Mouse (Mus musculus) forebrain, embryonic 13.5 days (tissue): ENCODE measurements around the gene Asic1. TPM values are rescaled to one million over a fixed set of nuclear protein-coding genes. Genes with fewer than 3 reads are reported as not detected.
A peak's percentile ranks its signal among the peaks of the same experiment; 100 is the strongest.

Experiments used
- ATAC-seq: fragments of 200-750 bp; cut with Nextera tagmentation; 2 replicates; pipeline ENCODE4 v1.8.0; 2017
- H3K27ac ChIP-seq: fragments of 300-500 bp; sonication (generic); 2 replicates; pipeline ENCODE4 v1.5.1; 2015; ENCODE audit warnings: inconsistent platforms, mild to moderate bottlenecking, moderate library complexity
- H3K27me3 ChIP-seq: fragments of 300-500 bp; sonication (generic); 2 replicates; pipeline ENCODE4 v1.6.1; 2015; ENCODE audit warnings: mild to moderate bottlenecking, inconsistent platforms
- H3K36me3 ChIP-seq: fragments of 300-500 bp; sonication (generic); 2 replicates; pipeline ENCODE4 v1.6.1; 2015; ENCODE audit warnings: mild to moderate bottlenecking, inconsistent platforms; ENCODE audit not compliant: poor library complexity, severe bottlenecking
- H3K4me1 ChIP-seq: fragments of 300-500 bp; sonication (generic); 2 replicates; pipeline ENCODE4 v1.6.1; 2015; ENCODE audit warnings: inconsistent platforms
- H3K4me2 ChIP-seq: fragments of 300-500 bp; sonication (generic); 2 replicates; pipeline ENCODE4 v1.6.1; 2015; ENCODE audit warnings: inconsistent platforms, mild to moderate bottlenecking, moderate library complexity
- H3K4me3 ChIP-seq: fragments of 300-500 bp; sonication (generic); 2 replicates; pipeline ENCODE4 v1.5.1; 2015; ENCODE audit warnings: mild to moderate bottlenecking, inconsistent platforms
- H3K9ac ChIP-seq: fragments of 300-500 bp; sonication (generic); 2 replicates; pipeline ENCODE4 v1.6.1; 2015; ENCODE audit warnings: mild to moderate bottlenecking, inconsistent platforms
- H3K9me3 ChIP-seq: fragments of 300-500 bp; sonication (generic); replicated peaks from 2 replicates; pipeline ENCODE4 v1.6.1; 2016; ENCODE audit warnings: inconsistent platforms
- WGBS: fragments of 180-500 bp; shearing (Covaris S2); methylation state at CpG from one replicate; pipeline ENCODE4 v1.1.7; 2015; 5-methylcytosine and 5-hydroxymethylcytosine counted together
- polyA plus RNA-seq: library from polyadenylated mRNA; unstranded; fragments of >200 nt; fragmentation: Nextera tagmentation; extraction: Ambion mirVana; gene quantifications from 2 replicates; pipeline ENCODE4 v1.2.1, GENCODE M21; 2015

Asic1 gene
- polyA plus RNA-seq, 1 experiment from 2014 or later = 15.1 TPM

- Histone ChIP-seq H3K4me1 (peaks cover 63% of the 10 kb centered on the region), H3K36me3 (no peaks in the 10 kb centered on the region), H3K27ac (no peak overlapping the region), H3K4me3 (no peak overlapping the region), H3K9ac (no peak overlapping the region), H3K4me2 (no peak overlapping the region), H3K9me3 (no peaks in the 10 kb centered on the region), H3K27me3 (peaks cover 34% of the 10 kb centered on the region)
- 94% methylated on average over 2 of the region's 2 CpGs for WGBS
- no peak for ATAC-seq
These were observed 2.6 kb upstream of the Asic1 start for GRCm38 (mm10) chr15:99667544-99667943.

- H3K9ac ChIP-seq = no peak overlapping the region
- 0 out of 2 replicates have a peak overlapping the region, but pooled peaks have one; percentile 73 for H3K4me3 ChIP-seq
- WGBS = 1% methylated on average over 12 of the region's 12 CpGs
These were observed 1.3 kb upstream of the Asic1 start for GRCm38 (mm10) chr15:99668881-99669280.

GRCm38 (mm10) chr15:99669392-99669791 is 776 bp upstream of the Asic1 start:
- peak overlapping the region; percentile 78 for H3K27ac ChIP-seq
- ATAC-seq = 0 out of 2 replicates have a peak, but pooled peaks have one; percentile 13
- H3K9ac ChIP-seq = peak overlapping the region; percentile 88; the same call in 1 of the 2 replicates
- H3K4me2 ChIP-seq = peak overlapping the region; percentile 91
- peak overlapping the region; percentile 73 for H3K4me3 ChIP-seq
- no peaks in the 10 kb centered on the region for H3K36me3 ChIP-seq
- peaks cover 44% of the 10 kb centered on the region for H3K27me3 ChIP-seq
- peaks cover 56% of the 10 kb centered on the region for H3K4me1 ChIP-seq
- no peaks in the 10 kb centered on the region for H3K9me3 ChIP-seq
- WGBS = 0% methylated on average over 1 of the region's 1 CpGs

More at GRCm38 (mm10) chr15:99668881-99669280, 1.3 kb upstream of the Asic1 start:
- 0 out of 2 replicates have a peak, but pooled peaks have one; percentile 17 for ATAC-seq
- H3K4me1 ChIP-seq = peaks cover 61% of the 10 kb centered on the region
- no peaks in the 10 kb centered on the region for H3K9me3 ChIP-seq
- peak overlapping the region; percentile 91 for H3K4me2 ChIP-seq
- no peaks in the 10 kb centered on the region for H3K36me3 ChIP-seq
- peak overlapping the region; percentile 78 for H3K27ac ChIP-seq
- peaks cover 44% of the 10 kb centered on the region for H3K27me3 ChIP-seq

DNA sequence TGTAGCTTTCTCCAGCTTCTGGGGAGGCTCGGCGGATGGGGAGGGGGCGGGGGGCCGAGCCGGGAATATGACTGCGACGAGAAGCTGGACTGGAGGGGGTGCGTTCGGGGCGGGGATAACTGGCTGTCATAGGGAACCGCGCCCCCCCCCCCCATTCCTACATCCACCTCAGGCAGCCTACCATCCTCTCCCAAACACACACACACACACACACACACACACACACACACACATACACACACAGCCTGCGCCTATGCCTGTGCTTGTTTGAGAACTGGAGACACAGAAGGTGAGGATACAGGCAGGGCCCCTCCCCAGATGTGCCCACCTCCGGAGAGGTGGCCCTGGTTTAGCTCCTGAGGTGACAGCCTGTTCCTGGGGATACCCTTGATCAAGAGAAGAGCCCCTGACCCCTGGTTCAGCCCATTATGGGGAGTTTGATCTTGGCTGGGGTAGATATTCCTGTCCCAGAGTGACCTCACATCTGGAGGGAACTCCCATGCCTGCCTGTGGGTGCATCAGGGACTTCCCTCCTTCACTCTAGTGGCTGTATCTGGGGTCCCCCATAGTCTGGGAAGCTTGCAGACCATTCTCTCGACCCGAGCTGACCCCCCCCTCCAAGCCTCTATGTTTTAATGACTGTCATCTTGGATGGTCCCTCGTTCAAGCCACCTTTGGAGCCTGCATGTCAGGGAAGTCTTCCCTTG is 949 bp downstream of the Asic1 start:
- H3K27ac ChIP-seq = peak overlapping the region; percentile 78
- WGBS = 19% methylated on average over 9 of the region's 17 CpGs
- H3K4me2 ChIP-seq = peak overlapping the region; percentile 91
- H3K27me3 ChIP-seq = peaks cover 33% of the 10 kb centered on the region
- peak overlapping the region; percentile 88 for H3K9ac ChIP-seq
- no peaks in the 10 kb centered on the region for H3K36me3 ChIP-seq
- peaks cover 43% of the 10 kb centered on the region for H3K4me1 ChIP-seq
- H3K4me3 ChIP-seq = peak overlapping the region; percentile 73
- peak; percentile 26; the same call in 1 of the 2 replicates for ATAC-seq
- H3K9me3 ChIP-seq = no peaks in the 10 kb centered on the region

DNA sequence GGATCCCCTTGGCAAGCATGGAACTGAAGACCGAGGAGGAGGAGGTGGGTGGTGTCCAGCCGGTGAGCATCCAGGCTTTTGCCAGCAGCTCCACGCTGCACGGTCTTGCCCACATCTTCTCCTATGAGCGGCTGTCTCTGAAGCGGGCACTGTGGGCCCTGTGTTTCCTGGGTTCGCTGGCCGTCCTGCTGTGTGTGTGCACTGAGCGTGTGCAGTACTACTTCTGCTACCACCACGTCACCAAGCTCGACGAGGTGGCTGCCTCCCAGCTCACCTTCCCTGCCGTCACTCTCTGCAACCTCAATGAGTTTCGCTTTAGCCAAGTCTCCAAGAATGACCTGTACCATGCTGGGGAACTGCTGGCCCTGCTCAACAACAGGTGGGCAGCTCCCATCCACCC is 1.6 kb downstream of the Asic1 start:
- Histone ChIP-seq H3K9me3 (no peaks in the 10 kb centered on the region), H3K9ac (no peak overlapping the region), H3K4me3 (peak overlapping the region; percentile 73), H3K27ac (no peak overlapping the region), H3K36me3 (no peaks in the 10 kb centered on the region), H3K4me2 (peak overlapping the region; percentile 91), H3K27me3 (peaks cover 27% of the 10 kb centered on the region), H3K4me1 (peaks cover 42% of the 10 kb centered on the region)
- no peak for ATAC-seq
- WGBS = 76% methylated on average over 14 of the region's 14 CpGs

GRCm38 (mm10) chr15:99674866-99675265 is 4.7 kb downstream of the Asic1 start:
- no peaks in the 10 kb centered on the region for H3K36me3 ChIP-seq
- H3K4me3 ChIP-seq = no peak overlapping the region
- H3K4me1 ChIP-seq = peaks cover 42% of the 10 kb centered on the region
- no peak overlapping the region for H3K4me2 ChIP-seq
- H3K27me3 ChIP-seq = peaks cover 27% of the 10 kb centered on the region
- ATAC-seq = no peak
- no peak overlapping the region for H3K9ac ChIP-seq
- 81% methylated on average over 3 of the region's 3 CpGs for WGBS
- H3K9me3 ChIP-seq = no peaks in the 10 kb centered on the region
- H3K27ac ChIP-seq = no peak overlapping the region

DNA sequence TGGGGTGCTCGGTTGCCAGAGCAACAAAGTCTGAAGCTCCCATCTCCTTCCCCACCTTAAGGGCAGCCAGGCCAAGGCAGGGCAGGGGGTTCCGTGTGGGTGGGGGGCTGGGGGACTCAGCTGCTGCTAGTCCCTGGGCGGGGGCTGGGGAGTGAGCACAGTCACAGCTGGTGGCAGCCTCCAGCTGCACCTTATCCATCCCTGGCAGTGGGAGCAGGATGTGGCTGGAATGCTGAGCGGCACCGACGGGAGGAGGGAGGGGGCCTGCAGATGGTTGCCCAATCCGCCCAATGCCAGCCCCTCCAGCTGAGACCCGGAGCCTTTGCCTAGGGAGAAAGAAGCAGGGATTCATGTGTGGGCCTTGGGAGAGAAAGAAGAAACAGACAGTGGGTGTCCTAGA is 6.9 kb downstream of the Asic1 start:
- Histone ChIP-seq H3K4me1 (peaks cover 30% of the 10 kb centered on the region), H3K4me3 (no peak overlapping the region), H3K9me3 (no peaks in the 10 kb centered on the region), H3K27me3 (peaks cover 17% of the 10 kb centered on the region), H3K36me3 (no peaks in the 10 kb centered on the region), H3K9ac (no peak overlapping the region), H3K4me2 (peak overlapping the region; percentile 19; the same call in 1 of the 2 replicates), H3K27ac (peak overlapping the region; percentile 73)
- peak; percentile 76 for ATAC-seq
- 22% methylated on average over 8 of the region's 8 CpGs for WGBS

GRCm38 (mm10) chr15:99678063-99678800 is 8.1 kb downstream of the Asic1 start:
- H3K27ac ChIP-seq = no peak overlapping the region
- WGBS = 15% methylated on average over 13 of the region's 13 CpGs
- no peaks in the 10 kb centered on the region for H3K36me3 ChIP-seq
- H3K9ac ChIP-seq = no peak overlapping the region
- H3K4me1 ChIP-seq = peaks cover 26% of the 10 kb centered on the region
- no peak overlapping the region for H3K4me3 ChIP-seq
- ATAC-seq = 0 out of 2 replicates have a peak, but pooled peaks have one; percentile 27
- H3K9me3 ChIP-seq = 0 out of 2 replicates have a peak, but pooled peaks cover 2% of the 10 kb centered on the region
- H3K4me2 ChIP-seq = no peak overlapping the region
- H3K27me3 ChIP-seq = peaks cover 7% of the 10 kb centered on the region; the same call in 1 of the 2 replicates

- no peak overlapping the region for H3K9ac ChIP-seq
- peaks cover 26% of the 10 kb centered on the region for H3K4me1 ChIP-seq
- H3K27ac ChIP-seq = no peak overlapping the region
- 70% methylated on average over 7 of the region's 7 CpGs for WGBS
- no peak overlapping the region for H3K4me3 ChIP-seq
- 0 out of 2 replicates have a peak, but pooled peaks cover 2% of the 10 kb centered on the region for H3K9me3 ChIP-seq
- 0 out of 2 replicates have a peak, but pooled peaks cover 2% of the 10 kb centered on the region for H3K36me3 ChIP-seq
- 0 out of 2 replicates have a peak, but pooled peaks cover 4% of the 10 kb centered on the region for H3K27me3 ChIP-seq
- no peak for ATAC-seq
- H3K4me2 ChIP-seq = no peak overlapping the region
These were observed 8.8 kb downstream of the Asic1 start for GRCm38 (mm10) chr15:99679008-99679407.

- peaks cover 8% of the 10 kb centered on the region for H3K4me1 ChIP-seq
- 93% methylated on average over 7 of the region's 7 CpGs for WGBS
- 0 out of 2 replicates have a peak, but pooled peaks cover 4% of the 10 kb centered on the region for H3K27me3 ChIP-seq
- H3K9ac ChIP-seq = no peak overlapping the region
- ATAC-seq = no peak
- 0 out of 2 replicates have a peak, but pooled peaks cover 2% of the 10 kb centered on the region for H3K9me3 ChIP-seq
- H3K36me3 ChIP-seq = 0 out of 2 replicates have a peak, but pooled peaks cover 9% of the 10 kb centered on the region
- H3K4me3 ChIP-seq = no peak overlapping the region
- H3K4me2 ChIP-seq = no peak overlapping the region
- no peak overlapping the region for H3K27ac ChIP-seq
These were observed 12.7 kb downstream of the Asic1 start for GRCm38 (mm10) chr15:99682880-99683279.

DNA sequence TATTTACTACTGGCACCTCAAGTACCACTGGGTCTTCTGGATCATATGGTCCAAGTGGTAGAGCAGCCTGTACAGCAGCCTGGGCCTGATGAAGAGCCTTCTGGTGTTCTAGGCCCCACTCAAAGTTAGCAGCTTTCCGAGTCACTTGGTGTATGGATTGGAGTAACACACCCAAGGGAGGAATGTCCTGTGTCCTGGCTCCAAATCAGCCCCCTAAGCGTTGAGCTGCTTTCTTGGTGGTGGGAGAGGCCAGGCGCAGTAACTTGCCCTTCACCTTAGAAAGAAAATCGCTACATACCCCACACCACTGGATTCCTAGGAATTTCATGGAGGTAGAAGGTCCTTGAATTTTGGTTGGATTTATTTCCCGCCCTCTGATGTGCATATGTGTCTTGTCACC is 14.0 kb downstream of the Asic1 start:
- H3K4me1 ChIP-seq = no peaks in the 10 kb centered on the region; the same call in 1 of the 2 replicates
- H3K27me3 ChIP-seq = no peaks in the 10 kb centered on the region
- H3K36me3 ChIP-seq = 0 out of 2 replicates have a peak, but pooled peaks cover 9% of the 10 kb centered on the region
- H3K4me2 ChIP-seq = no peak overlapping the region
- ATAC-seq = no peak
- H3K4me3 ChIP-seq = no peak overlapping the region
- no peak overlapping the region for H3K9ac ChIP-seq
- H3K27ac ChIP-seq = no peak overlapping the region
- H3K9me3 ChIP-seq = 0 out of 2 replicates have a peak, but pooled peaks cover 2% of the 10 kb centered on the region
- 95% methylated on average over 5 of the region's 5 CpGs for WGBS

GRCm38 (mm10) chr15:99688712-99689111 is 18.5 kb downstream of the Asic1 start:
- Histone ChIP-seq H3K9me3 (no peaks in the 10 kb centered on the region), H3K4me1 (peaks cover 19% of the 10 kb centered on the region), H3K4me3 (no peak overlapping the region), H3K4me2 (no peak overlapping the region), H3K36me3 (0 out of 2 replicates have a peak, but pooled peaks cover 9% of the 10 kb centered on the region), H3K27ac (no peak overlapping the region), H3K27me3 (no peaks in the 10 kb centered on the region), H3K9ac (no peak overlapping the region)
- WGBS = 7% methylated on average over 4 of the region's 4 CpGs
- peak; percentile 53; the same call in 1 of the 2 replicates for ATAC-seq
